Mouse (Mus musculus) layer of hippocampus, postnatal 36 days (tissue): ENCODE measurements at regions not wholly inside any gene's neighbourhood (a gene's known extent, or its start where the extent isn't known, plus 50 kb on each side); places are given as distances from the start of the nearest gene placed in this dataset.

ENCODE experiments used
- DNase-seq, 2 experiments: peaks; one replicate each; pipeline ENCODE4 v3.0.0; 2022

- DNase-seq = no peak
These were observed 100.1 kb upstream of the Gm10192 start for GRCm38 (mm10) chr4:97283099-97283498.

DNA sequence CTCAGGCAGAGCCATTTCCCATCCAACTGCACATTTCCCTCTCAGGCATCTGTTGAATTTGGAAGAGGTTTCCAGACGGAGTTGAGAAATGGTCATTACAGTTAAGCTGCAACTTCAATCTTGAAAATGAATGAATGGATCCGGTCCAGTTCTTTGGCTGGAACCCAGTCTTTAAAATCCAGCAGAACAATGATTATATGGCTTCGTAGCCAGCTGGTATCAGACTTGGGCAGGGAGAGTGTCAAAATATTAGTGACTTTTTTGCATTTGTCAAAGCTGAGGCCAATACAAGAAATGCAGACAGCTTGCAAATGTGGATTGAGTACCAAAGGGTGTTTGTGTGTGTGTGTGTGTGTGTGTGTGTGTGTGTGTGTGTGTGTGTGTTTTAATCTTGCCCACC lies 99.7 kb upstream of the Gm10192 start:
- DNase-seq = no peak

DNA sequence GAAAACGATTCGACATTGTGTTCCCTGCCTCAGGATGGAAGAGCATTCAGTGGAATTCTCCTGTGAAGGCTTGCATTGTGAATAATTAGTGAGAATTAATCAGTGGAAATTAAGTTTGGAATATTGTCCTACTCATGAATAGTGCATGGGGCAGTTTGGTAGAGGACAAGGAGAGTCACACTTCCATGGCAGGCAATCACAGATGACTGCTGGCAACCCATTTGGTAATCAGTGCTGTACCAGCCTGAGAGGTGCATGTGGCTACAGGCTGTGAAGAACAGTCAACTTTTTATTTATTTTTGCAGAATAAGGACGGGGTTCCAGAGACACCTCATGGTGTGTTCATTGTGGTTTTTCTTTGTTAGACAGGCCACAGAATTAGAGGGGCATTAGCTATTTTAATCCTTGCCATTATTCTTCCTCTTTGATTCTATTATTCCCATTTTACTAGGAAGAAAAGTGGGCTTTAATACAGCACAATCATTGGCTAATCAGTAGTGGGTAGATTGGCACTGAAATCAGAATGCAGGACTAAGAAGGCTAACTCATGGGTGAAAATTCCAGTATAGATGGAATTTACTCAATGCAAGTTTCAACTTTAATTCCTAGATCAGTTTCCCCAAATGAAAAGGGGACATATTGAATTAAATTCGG lies 98.3 kb upstream of the Gm10192 start:
- DNase-seq = no peak

GRCm38 (mm10) chr4:97280712-97281111 lies 97.7 kb upstream of the Gm10192 start:
- DNase-seq = no peak

DNA sequence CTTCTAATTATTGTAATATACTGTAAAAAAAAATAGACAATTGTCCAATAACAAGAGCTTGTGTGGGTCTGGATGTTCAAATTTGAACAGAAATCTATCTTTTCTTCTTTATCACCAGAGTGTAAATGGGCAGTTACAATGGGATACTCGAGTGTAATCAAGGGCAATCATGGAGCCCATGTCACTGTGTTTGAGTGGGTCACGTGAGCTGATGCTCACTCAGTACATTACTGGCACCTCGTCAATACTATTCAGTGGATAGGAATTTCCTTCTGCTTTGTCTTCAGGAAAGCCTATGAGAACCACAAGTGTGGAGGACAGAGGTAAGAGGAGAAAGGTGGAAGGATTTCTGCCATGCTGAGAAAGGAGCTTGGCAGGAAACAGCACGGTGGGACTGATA lies 54.0 kb upstream of the Gm10192 start:
- DNase-seq = no peak

GRCm38 (mm10) chr4:97236384-97236783 lies 53.4 kb upstream of the Gm10192 start:
- DNase-seq = no peak

DNA sequence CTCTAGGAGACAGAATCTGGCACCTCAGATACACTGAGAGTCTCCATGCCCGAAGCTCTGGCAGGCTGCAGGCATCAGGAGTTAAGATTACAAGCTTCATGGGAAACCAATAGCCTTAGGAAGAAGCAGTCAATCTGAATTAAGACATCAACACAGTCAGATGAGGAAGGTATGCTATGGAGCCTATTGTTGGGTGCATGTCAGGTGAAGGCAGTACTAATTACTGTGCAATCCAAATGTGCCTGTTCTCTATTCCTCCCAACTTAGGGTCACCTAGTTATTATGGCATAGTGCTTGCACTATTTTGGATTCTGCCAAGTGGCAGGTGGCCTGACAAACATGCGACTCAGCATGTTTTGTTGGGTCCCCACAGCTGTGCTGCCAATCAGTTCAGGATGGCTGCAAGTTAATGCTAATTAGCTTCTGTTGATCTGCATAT lies 53.0 kb upstream of the Gm10192 start:
- peak; percentile 12 to 33 for DNase-seq
